Mouse (Mus musculus) stomach, postnatal 0 days (tissue): ENCODE data around the gene Phldb3.

Source experiments
- CTCF ChIP-seq: IDR thresholded peaks from 2 replicates; pipeline ENCODE4 v1.5.1; 2016; ENCODE audit warnings: antibody characterized with exemption, low read depth, mild to moderate bottlenecking, moderate library complexity
- EP300 ChIP-seq: optimal IDR thresholded peaks from 2 replicates; pipeline ENCODE3; 2016; ENCODE audit warnings: antibody characterized with exemption

- TF ChIP-seq CTCF (no peak), EP300 (no peak)
These were observed 1.8 kb downstream of the Phldb3 start for GRCm38 (mm10) chr7:24612308-24612910.
